Mouse (Mus musculus) fat pad, adult 2 months (tissue): ENCODE results near the gene Flg.

Source experiments
- DNase-seq: peaks from one replicate; pipeline ENCODE4 v3.0.0-alpha.2; 2011; ENCODE audit warnings: low read depth, low spot score; ENCODE audit errors: extremely low read depth

Gene Flg

DNA sequence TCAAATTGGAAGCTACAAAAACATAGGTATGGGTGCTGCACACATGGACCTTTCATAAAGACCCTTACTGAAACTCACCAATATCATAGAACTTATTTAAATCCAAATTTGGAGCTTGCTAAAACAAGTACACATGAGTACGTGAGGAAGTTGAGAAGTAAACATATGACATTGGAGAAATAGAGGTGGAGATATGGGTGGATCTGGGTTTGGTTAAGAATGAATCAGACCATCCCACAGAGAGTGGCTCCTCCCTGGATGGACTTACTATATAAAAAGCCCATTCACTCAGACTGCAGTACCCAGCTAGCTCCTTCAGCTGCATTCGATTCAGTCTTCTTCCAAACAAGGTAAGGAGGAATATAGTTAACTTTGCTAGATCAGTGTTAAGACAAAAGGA is at the start of gene Flg:
Flg (plus strand) TSS at position 301 of the 400 bp plus-strand sequence.
- DNase-seq: no peak

DNA sequence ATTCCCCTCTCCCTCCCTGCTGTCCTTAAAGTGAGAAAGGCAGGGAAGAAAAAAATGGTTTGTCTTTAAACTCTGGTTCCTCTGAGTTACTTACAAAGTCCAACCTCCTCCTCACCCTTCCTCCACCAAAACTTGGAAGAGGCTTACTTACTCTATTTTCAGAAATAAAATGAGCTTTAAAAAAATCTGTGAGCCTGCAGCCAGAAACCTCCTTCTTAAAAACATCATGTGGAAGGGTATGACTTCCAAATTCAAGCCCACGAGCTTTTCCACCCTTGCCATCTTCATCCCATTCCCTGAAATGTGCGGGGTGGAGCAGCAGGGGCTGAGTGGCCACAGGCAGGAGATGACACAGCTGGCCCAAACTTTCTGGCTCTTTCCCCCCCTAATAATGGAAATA is 24.2 kb downstream of the Flg start:
- no peak for DNase-seq

GRCm38 (mm10) chr3:93299832-93300231 is 26.5 kb downstream of the Flg start:
- no peak for DNase-seq

- DNase-seq: no peak
Measured at GRCm38 (mm10) chr3:93301896-93302295, 28.6 kb downstream of the Flg start.

- no peak for DNase-seq
Measured at GRCm38 (mm10) chr3:93306142-93306541, 32.8 kb downstream of the Flg start.

GRCm38 (mm10) chr3:93311371-93311770 is 38.0 kb downstream of the Flg start:
- no peak for DNase-seq

DNA sequence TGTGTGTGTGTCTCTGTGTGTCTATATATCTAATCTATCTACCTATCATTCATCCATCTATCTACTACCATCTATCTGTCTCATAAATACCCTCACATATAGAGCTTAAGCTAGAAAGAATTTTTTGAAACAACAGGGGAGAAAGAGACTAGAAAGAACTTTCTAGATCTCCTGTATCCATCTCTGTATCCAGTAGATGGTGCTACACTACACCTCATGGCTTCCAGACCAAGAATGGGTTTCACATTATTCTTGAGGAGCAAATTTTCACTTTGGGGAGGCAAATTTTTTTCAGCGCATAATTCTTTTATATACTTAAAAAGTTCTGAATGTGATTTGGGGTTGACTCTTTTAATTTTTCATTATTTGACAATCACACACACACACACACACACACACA is 41.1 kb downstream of the Flg start:
- no peak for DNase-seq

DNA sequence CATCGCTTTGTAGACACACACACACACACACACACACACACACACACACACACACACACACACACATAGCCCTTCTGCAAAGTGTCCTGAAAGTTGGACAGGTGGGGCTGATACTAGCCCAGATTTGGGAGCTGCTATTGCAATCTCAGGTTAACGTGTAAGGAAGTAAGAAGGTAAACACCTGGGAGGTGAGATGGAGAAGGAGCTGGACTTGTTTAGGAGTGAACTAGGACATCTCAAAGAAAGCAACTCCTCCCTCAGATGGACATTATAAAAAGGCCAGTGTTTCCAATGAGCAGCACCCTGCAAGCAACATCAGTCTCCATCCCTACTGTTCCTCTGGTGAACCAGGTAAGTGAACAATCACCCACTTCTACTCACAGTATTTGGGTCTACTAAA is 46.1 kb downstream of the Flg start, which contains the start of gene Hrnr:
Hrnr (plus strand) TSS at position 301 of the 400 bp plus-strand sequence.
- DNase-seq: no peak

DNA sequence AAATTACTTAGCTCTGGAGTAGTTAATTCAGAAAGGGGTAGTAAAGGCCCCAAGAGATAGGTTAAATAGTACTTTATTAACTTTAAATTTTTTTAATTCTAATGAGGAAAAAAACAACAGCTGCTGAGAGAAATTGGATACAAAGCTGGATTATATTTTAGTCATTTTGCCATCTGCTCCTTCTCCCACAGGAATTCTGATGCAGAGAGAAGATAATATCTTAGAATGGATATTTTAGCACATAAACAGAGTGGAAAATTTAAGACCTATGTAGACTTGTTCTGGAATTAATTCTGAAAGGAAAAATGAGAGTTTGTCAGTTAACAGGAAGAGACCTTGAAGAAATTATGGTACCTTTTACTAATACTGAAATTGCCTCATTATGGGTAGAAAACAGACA is 64.4 kb downstream of the Flg start:
- no peak for DNase-seq

DNA sequence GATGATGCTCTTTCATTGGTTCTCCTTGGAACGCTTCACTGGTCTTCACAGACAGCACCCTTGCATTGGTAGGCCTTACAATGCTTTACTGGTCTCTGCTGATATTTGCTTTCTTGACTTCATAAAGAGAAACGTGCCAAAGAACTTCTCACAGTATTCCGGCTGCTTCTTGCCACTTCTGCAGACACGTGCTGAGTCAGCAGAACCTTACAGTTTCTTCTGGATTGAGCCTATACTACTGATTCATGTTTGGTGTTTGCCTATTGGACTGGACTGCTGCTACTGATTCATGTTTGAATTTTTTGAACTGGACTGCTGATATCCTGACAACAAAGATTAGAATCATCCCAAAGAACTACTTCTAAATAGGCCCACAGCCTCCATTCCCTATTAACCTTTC is 66.7 kb downstream of the Flg start:
- no peak for DNase-seq
